Mouse (Mus musculus) heart, embryonic 14.5 days (tissue): Measurements from ENCODE around the gene Vwa7. TPM values are rescaled to one million over a fixed set of nuclear protein-coding genes. Genes with fewer than 3 reads are reported as not detected.
"Not testable (repeated sequence)": the region's sequence is repeated elsewhere in the genome, so short reads cannot be mapped to it uniquely, and the experiment has no call there.

Experiments used
- ATAC-seq: fragments of 200-750 bp; cut with Nextera tagmentation; 2 replicates; pipeline ENCODE4 v1.8.0; 2017; ENCODE audit warnings: low read depth, moderate TSS enrichment; ENCODE audit not compliant: insufficient number of reproducible peaks, insufficient read depth, low FRiP score
- H3K27ac ChIP-seq, 2 experiments: fragments of 200-500 bp in 1 of 2; fragments of 300-500 bp in 1 of 2; sonication (generic) in 1 of 2; replicated peaks in 1 of 2; 2 replicates each; pipeline ENCODE4 v1.5.1; 2012 to 2014; ENCODE audit warnings: low read depth in 2 of 2, low read length in 2 of 2, control low read depth in 1 of 2, mild to moderate bottlenecking in 1 of 2, mixed read lengths in 1 of 2; ENCODE audit not compliant: control insufficient read depth in 1 of 2, insufficient read depth in 1 of 2
- H3K27me3 ChIP-seq: fragments of 300-500 bp; sonication (generic); 2 replicates; pipeline ENCODE4 v1.6.1; 2014; ENCODE audit warnings: mild to moderate bottlenecking, low read length, control low read depth; ENCODE audit not compliant: control insufficient read depth, insufficient read depth
- H3K36me3 ChIP-seq: fragments of 300-500 bp; sonication (generic); 2 replicates; pipeline ENCODE4 v1.6.1; 2014; ENCODE audit warnings: mild to moderate bottlenecking, control low read depth, low read length, mixed read lengths; ENCODE audit not compliant: control insufficient read depth, insufficient read depth
- H3K4me1 ChIP-seq, 2 experiments: fragments of 200-500 bp in 1 of 2; fragments of 300-500 bp in 1 of 2; sonication (generic) in 1 of 2; 2 replicates each; pipeline ENCODE4 v1.6.1; 2012 to 2014; ENCODE audit warnings: low read length in 2 of 2, control low read depth in 1 of 2, mixed read lengths in 1 of 2; ENCODE audit not compliant: control insufficient read depth in 2 of 2, insufficient read depth in 2 of 2
- H3K4me2 ChIP-seq: fragments of 300-500 bp; sonication (generic); 2 replicates; pipeline ENCODE4 v1.6.1; 2014; ENCODE audit warnings: mild to moderate bottlenecking, low read length
- H3K4me3 ChIP-seq, 2 experiments: fragments of 200-500 bp in 1 of 2; fragments of 300-500 bp in 1 of 2; sonication (generic) in 1 of 2; 2 replicates each; pipeline ENCODE4 v1.5.1; 2012 to 2014; ENCODE audit warnings: low read length in 2 of 2, mild to moderate bottlenecking in 2 of 2, control low read depth in 1 of 2, low read depth in 1 of 2, moderate library complexity in 1 of 2; ENCODE audit not compliant: control insufficient read depth in 1 of 2, insufficient read depth in 1 of 2
- H3K9ac ChIP-seq: fragments of 300-500 bp; sonication (generic); 2 replicates; pipeline ENCODE4 v1.6.1; 2014; ENCODE audit warnings: mild to moderate bottlenecking, low read length
- H3K9me3 ChIP-seq: fragments of 300-500 bp; sonication (generic); 2 replicates; pipeline ENCODE4 v1.6.1; 2016; ENCODE audit warnings: low read length, control low read depth; ENCODE audit not compliant: control insufficient read depth
- WGBS: fragments of 180-500 bp; shearing (Covaris S2); extraction: QIAGEN DNeasy Blood & Tissue Kit; methylation state at CpG from one replicate; pipeline ENCODE4 v1.1.7; 2014; 5-methylcytosine and 5-hydroxymethylcytosine counted together
- polyA plus RNA-seq: library from polyadenylated mRNA; unstranded; fragments of >200 nt; fragmentation: Nextera tagmentation; extraction: Ambion mirVana; gene quantifications from 2 replicates; pipeline ENCODE4 v1.2.1, GENCODE M21; 2014

The Vwa7 gene
- polyA plus RNA-seq, 1 experiment from 2014 or later: 0.42 TPM

GRCm38 (mm10) chr17:34995927-34996326 is 20.5 kb upstream of the Vwa7 start:
- not testable (repeated sequence) for H3K4me3 ChIP-seq, ATAC-seq, H3K27me3 ChIP-seq, H3K9ac ChIP-seq, H3K4me2 ChIP-seq, H3K9me3 ChIP-seq, H3K27ac ChIP-seq
- Histone ChIP-seq H3K4me1 (peaks cover 9 to 30% of the 10 kb centered on the region in 2 experiments; a peak in 3 of 4 replicates), H3K36me3 (peaks cover 25% of the 10 kb centered on the region)
- 94% methylated on average over 4 of the region's 4 CpGs for WGBS

GRCm38 (mm10) chr17:34996411-34997141 is 19.8 kb upstream of the Vwa7 start:
- 84% methylated on average over 12 of the region's 14 CpGs for WGBS
- peaks cover 18% of the 10 kb centered on the region for H3K36me3 ChIP-seq
- peak overlapping the region; percentile 13; the same call in 1 of the 2 replicates for H3K4me2 ChIP-seq
- H3K9me3 ChIP-seq: no peaks in the 10 kb centered on the region
- H3K27ac ChIP-seq: no peak overlapping the region
- no peak overlapping the region for H3K9ac ChIP-seq
- no peak overlapping the region for H3K4me3 ChIP-seq
- ATAC-seq: no peak
- no peaks in the 10 kb centered on the region for H3K27me3 ChIP-seq
- H3K4me1 ChIP-seq: peaks cover 9 to 31% of the 10 kb centered on the region in 2 experiments; a peak in 3 of 4 replicates

GRCm38 (mm10) chr17:34997142-34997483 is 19.3 kb upstream of the Vwa7 start:
- Histone ChIP-seq H3K9ac (peak overlapping the region; percentile 16; the same call in 1 of the 2 replicates), H3K4me3 (no peak overlapping the region), H3K27me3 (no peaks in the 10 kb centered on the region), H3K9me3 (no peaks in the 10 kb centered on the region), H3K27ac (no peak overlapping the region), H3K36me3 (peaks cover 16% of the 10 kb centered on the region), H3K4me1 (peaks cover 10 to 34% of the 10 kb centered on the region in 2 experiments), H3K4me2 (peak overlapping the region; percentile 13; the same call in 1 of the 2 replicates)
- no peak for ATAC-seq
- WGBS: 91% methylated on average over 5 of the region's 5 CpGs

- no peak for ATAC-seq
Observed at GRCm38 (mm10) chr17:34998526-34999430, 17.6 kb upstream of the Vwa7 start.

GRCm38 (mm10) chr17:34999871-35000716 is 16.3 kb upstream of the Vwa7 start:
- not testable (repeated sequence) for H3K27me3 ChIP-seq, H3K9me3 ChIP-seq, ATAC-seq
- 20% methylated on average over 28 of the region's 32 CpGs for WGBS
- Histone ChIP-seq H3K4me1 (peaks cover 16 to 48% of the 10 kb centered on the region in 2 experiments), H3K9ac (peak overlapping the region; percentile 93), H3K4me3 (peak overlapping the region; percentile 74 to 76), H3K4me2 (peak overlapping the region; percentile 98), H3K27ac (peak overlapping the region; percentile 95 to 98), H3K36me3 (peaks cover 32% of the 10 kb centered on the region)

More at GRCm38 (mm10) chr17:34998526-34999430, 17.6 kb upstream of the Vwa7 start:
- Histone ChIP-seq H3K9ac (peak overlapping the region; percentile 76; the same call in 1 of the 2 replicates), H3K36me3 (peaks cover 21% of the 10 kb centered on the region), H3K4me3 (0 out of 4 replicates have a peak overlapping the region, but pooled peaks of 1 of the 2 experiments have one; percentile 74), H3K4me2 (peak overlapping the region; percentile 98), H3K4me1 (peaks cover 16 to 48% of the 10 kb centered on the region in 2 experiments), H3K27me3 (no peaks in the 10 kb centered on the region), H3K27ac (no peak overlapping the region), H3K9me3 (no peaks in the 10 kb centered on the region)
- WGBS: 92% methylated on average over 15 of the region's 15 CpGs

GRCm38 (mm10) chr17:35000717-35001451 is 15.5 kb upstream of the Vwa7 start, which contains the start of gene Vars:
Gene Vars (plus strand): TSS chr17:35000987.
- Histone ChIP-seq H3K4me2 (peak within 1 kb of the TSS; percentile 98), H3K4me1 (peaks cover 16 to 48% of the 10 kb centered on the region in 2 experiments), H3K27me3 (no peaks in the 10 kb centered on the region), H3K9ac (peak within 1 kb of the TSS; percentile 93), H3K36me3 (peaks cover 40% of the 10 kb centered on the region), H3K4me3 (peak within 1 kb of the TSS; percentile 74 to 76), H3K9me3 (no peaks in the 10 kb centered on the region), H3K27ac (peak within 1 kb of the TSS; percentile 95 to 98)
- peak; percentile 88 for ATAC-seq
- WGBS: under 1% methylated on average over 62 of the region's 83 CpGs
